Mouse (Mus musculus) E14TG2a.4 (cell line): ENCODE measurements around the gene Actr5.

Experiments
- CTCF ChIP-seq: conservative IDR thresholded peaks from 2 replicates; pipeline ENCODE4 v1.5.1; 2014; ENCODE audit warnings: low read length
- NANOG ChIP-seq: IDR thresholded peaks from 2 replicates; pipeline ENCODE4 v1.6.1; 2014; ENCODE audit warnings: borderline replicate concordance, low read length, mixed read lengths

DNA sequence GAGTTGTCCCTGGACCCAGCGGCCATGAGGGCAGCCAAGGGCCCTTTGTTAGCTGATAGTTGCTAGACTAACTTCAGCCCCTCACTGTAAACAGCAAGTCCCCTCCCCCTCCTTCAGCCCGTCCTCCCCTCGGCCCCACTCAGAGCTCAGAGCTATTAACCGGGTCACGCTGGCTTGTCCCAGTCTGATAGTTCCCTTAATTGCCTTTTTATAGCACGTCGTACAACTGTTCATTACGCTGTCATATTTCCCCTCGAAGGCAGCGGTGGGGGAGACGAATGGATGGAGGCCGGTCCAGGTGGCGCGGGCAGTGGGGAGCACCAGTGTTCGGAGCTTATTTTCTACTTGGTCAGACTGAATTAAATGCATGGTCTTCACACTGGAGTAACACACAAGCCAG is 22.0 kb upstream of the Actr5 start:
- no peak for TF ChIP-seq CTCF
- TF ChIP-seq NANOG, result no peak
